Mouse (Mus musculus) adrenal gland, adult 8-10 months (tissue): ENCODE data around the gene Gfod2. TPM values are rescaled to one million over a fixed set of nuclear protein-coding genes. Genes with fewer than 3 reads are reported as not detected.
A peak's percentile ranks its signal among the peaks of the same experiment; 100 is the strongest.

Experiments
- DNase-seq: peaks from one replicate; pipeline ENCODE4 v3.0.0; 2022
- total RNA-seq, 4 experiments: library from RNA; stranded (reverse); gene quantifications; 2 replicates each; pipeline ENCODE4 v1.2.4; 2022

Gfod2 gene
- total RNA-seq, 4 experiments from 2014 or later = 8.9 to 10.9 (median 10.0) TPM

- no peak for DNase-seq
Observed at GRCm38 (mm10) chr8:105702001-105702401, 56.5 kb downstream of the Gfod2 start.

- DNase-seq = peak; percentile 91
Observed at GRCm38 (mm10) chr8:105700966-105701824, 57.3 kb downstream of the Gfod2 start, which contains the start of the genes Acd and Pard6a. TSS of gene Acd (minus strand) at chr8:105701102. TSS of gene Pard6a (plus strand) at chr8:105701148.

DNA sequence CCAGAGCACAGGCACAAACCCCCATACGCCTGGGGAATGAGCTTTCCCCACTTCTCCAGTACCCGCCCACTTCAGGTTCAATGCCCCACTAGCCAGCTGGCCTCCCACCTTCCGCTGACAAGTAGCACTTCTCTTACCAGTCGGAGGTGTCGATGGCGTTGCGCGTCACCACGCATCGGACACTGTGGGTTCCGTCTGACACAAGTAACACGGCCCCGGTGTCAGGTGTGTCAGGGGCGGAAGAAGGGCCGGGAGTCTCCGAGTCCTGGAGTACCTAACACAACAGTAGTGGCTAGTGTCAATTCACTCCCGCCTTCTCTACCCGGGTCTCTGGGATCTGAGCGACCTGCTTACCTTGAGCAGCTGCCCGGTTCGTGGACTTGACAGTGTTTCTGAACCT is 57.9 kb downstream of the Gfod2 start:
- no peak for DNase-seq

DNA sequence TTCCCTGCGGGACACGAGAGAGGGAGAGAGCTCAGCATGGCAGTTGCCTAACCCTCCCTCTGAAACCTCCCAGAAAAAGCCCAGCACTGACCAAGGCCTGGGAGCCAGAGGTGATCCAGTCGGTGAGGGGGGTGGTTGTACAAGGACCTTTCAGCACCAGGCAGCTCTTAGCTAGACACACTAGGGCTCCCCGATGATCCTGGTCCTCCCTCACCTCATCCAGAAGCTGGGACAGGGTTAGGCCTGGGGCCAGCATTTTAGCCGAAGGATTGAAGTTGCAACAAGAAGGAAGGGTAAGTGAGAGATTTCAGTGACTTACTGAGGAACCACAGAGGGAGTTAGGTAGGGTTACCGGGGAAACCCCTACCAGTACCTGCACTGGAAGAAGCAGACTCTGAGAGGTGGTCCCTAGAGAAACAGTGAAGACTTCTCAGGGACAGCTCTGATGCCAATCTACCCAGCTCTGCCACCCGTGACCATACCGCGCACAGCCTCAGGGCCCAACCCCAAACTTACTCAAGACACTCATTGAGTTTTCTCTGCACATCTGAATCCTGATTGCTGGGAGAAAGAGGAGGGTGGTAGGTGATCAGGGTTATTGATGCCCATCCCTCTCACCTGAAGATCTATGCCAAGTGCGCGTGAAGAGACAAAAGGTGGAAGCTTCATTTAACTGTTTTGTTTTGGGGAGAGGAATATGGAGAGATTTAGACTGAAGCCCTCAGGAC is 58.8 kb downstream of the Gfod2 start:
- DNase-seq = no peak

DNA sequence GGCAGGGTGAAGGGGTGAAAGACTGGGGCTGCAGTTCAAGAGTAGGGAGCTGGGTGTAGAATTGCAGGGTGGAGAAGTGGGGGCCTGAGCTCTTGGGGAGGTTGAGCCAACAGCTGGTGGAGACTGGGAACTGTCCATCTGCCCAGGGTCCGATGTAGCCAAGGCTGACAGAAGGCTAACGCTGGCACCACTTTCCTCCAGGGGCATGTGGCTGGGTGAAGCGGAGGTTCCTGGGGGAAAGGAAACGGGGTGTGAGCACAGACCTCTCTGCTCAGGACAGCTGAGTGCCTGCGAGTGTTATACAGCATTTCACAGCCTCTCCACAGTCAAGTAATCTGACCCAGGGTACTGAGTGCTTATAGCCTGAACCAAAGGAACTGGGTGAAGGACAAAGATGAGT is 59.7 kb downstream of the Gfod2 start:
- DNase-seq = no peak

GRCm38 (mm10) chr8:105697196-105697780 is 61.2 kb downstream of the Gfod2 start:
- DNase-seq = no peak

GRCm38 (mm10) chr8:105695080-105695780 is 63.2 kb downstream of the Gfod2 start:
- DNase-seq = no peak

GRCm38 (mm10) chr8:105694051-105694799 is 64.2 kb downstream of the Gfod2 start:
- DNase-seq = no peak

DNA sequence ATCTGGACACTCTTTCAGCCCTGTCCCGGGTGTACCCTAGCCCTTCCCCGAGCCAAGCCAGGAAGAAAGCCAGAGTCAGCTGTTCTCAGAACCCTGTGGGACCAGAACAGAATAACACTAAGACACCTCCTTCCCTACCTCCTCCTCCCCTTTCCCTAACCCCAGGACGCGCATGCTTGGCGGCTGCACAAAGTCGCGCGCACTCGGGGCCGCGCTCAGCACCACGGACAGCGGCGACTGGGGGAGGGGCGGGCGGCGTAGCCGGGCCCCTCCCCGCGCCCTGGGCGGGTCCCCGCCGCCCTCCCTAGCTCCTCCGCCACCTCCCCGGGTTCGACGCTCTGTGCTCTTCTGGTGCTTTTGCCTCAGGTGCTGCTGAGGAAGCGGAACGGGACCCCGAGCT is 64.8 kb downstream of the Gfod2 start:
- no peak for DNase-seq

DNA sequence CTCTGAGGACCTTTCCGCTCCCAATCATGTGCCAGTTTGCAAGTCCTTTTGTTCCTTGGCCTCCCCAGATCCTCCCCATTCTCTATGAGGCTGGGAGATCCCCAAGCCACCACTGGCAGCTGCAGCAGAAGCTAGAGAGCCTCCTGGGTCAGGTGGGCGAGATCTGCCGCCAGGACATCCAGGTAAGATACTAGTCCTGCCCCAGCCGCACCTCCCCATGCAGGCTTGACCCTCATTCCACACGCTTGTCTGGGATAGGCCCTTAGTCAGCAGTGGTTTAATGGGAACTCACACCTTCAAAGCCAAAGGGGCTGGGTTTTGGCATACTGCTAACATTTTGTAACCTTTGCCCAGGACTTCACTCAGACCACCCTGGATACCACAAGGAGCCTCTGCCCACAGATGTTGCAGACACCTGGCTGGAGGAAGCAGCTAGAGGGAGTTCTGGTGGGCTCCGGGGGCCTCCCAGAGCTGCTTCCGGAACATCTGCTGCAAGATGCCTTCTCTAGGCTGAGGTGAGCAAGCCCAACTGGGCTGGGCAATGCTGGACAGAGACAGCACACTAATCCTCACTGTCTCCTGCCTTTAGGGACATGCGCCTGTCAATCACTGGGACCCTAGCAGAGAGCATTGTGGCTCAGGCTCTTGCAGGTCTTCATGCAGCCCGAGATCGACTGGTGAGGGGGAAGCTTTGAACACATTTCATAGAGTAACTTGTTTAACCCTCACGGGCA is 65.8 kb downstream of the Gfod2 start:
- DNase-seq = no peak

DNA sequence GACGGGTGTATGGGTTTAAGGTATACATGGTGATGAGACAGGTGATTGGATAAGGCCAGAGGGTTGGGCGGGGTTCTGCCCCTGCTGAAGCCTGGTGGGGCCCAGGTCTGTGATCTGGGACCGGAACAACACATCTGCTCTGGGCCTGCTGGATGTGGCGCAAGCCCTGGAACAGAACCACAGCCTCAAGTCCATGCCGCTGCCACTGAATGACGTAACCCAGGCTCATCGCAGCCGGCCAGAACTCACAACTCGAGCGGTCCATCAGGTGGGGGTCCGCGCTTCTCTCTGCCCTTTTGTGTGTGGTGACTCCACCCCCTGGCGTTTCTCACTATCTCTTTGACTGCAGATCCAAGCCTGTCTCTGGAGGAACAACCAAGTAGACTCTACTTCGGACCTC is 67.5 kb downstream of the Gfod2 start:
- DNase-seq = no peak

DNA sequence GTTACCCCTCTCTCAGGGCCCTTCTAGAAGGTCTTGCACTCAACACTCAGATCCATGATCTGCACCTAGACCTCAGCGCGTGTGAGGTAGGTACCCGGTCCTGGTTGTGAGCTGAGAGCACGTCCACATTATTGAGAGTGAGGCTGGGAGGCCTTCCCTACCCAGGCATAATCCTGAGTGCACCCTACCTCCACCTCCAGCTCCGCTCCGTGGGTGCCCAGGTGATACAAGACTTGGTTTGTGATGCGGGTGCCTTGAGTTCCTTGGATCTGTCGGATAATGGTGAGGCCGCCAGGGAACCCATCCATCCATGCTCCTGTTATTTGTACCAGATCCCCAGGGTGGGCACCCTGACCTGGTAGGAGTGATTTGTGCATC is 68.5 kb downstream of the Gfod2 start:
- no peak for DNase-seq

- no peak for DNase-seq
Observed at GRCm38 (mm10) chr8:105689256-105689982, 69.0 kb downstream of the Gfod2 start.

GRCm38 (mm10) chr8:105688242-105688752 is 70.2 kb downstream of the Gfod2 start:
- no peak for DNase-seq

- no peak for DNase-seq
Observed at GRCm38 (mm10) chr8:105687512-105687911, 71.0 kb downstream of the Gfod2 start.

DNA sequence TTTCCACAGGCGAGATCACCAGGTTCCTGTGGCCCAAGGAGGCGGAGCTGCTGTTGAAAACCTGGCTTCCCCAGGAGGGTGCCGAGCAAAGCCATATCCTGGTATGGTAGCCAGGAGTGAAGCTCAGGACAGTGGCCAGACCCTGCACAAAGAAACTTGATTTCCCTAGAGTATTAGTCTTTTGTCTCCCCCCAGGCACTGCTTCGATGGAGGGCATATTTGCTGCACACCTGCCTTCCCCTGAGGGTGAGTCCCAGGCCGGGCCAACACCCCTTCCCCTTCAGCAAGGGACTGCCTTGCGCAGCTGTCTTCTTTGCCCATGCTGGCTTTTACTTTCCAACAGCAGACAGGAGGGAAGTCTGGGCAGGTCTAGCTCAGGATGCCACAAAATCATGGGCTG is 71.9 kb downstream of the Gfod2 start:
- no peak for DNase-seq

DNA sequence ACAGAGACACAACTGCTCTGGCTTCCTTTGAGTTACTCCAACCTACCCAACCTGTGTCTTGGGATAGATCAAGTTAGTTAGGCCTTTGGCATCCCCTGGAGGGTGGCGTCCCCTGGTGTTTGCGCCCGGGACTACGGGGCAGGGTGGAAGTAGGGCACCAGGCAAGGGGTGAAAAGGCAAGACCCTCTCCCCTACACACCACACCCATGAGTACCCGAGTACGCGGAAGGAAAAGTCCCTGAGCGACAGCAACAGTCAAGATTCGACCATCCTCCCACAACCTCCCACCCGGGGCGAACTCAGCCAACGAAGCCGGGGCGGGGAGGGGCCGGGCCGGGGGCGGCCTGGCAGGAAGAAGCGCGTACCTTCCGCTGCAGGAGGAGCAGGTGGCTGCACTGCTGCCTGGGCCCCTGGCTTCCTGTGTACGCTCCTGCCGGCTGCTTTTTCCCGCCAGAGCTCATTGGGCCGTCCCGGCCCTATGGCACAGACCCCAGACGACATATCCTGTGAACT is 72.6 kb downstream of the Gfod2 start, which contains the start of gene Carmil2:
Gene Carmil2, plus strand, starts transcription at position 479 of the 513 bp plus-strand sequence.
- DNase-seq = no peak

- no peak for DNase-seq
Observed at GRCm38 (mm10) chr8:105685325-105685724, 73.1 kb downstream of the Gfod2 start.

- no peak for DNase-seq
Observed at GRCm38 (mm10) chr8:105677891-105678290, 80.6 kb downstream of the Gfod2 start.
